Mouse (Mus musculus) monocyte, adult 2 months (primary cell): ENCODE data around the gene Rpl12.
A peak's percentile ranks its signal among the peaks of the same experiment; 100 is the strongest.
"Not testable (repeated sequence)": the region's sequence is repeated elsewhere in the genome, so short reads cannot be mapped to it uniquely, and the experiment has no call there.

ENCODE experiments used
- DNase-seq, 2 experiments: peaks; one replicate each; pipeline ENCODE4 v3.0.0; 2022; ENCODE audit warnings: low spot score in 2 of 2, low read depth in 1 of 2

Rpl12 gene

GRCm38 (mm10) chr2:32981281-32981680 lies 19.9 kb downstream of the Rpl12 start:
- DNase-seq, result no peak

GRCm38 (mm10) chr2:32981725-32982271 lies 20.4 kb downstream of the Rpl12 start, which contains the start of gene Slc2a8:
TSS of gene Slc2a8 (minus strand) at chr2:32982083.
- peak; percentile 66 to 76 for DNase-seq

DNA sequence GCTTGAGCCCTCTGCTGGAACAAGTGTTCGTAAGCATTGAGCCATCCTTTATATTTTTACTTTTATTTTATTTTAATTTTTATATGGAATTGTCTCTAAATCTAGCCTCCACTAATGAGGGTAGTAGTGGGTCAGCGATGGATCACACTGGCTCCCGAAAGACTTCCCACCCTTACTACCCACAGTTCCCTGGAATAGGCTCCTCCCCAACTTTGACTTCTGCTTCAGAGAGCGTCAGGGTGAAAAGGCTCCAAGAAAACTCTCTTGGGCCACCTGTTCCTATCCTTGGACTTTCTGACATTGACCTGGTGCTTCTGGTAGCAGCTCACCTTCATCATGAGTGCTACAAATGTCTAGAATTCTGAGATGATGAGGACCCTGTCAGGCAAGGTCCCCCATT lies 21.3 kb downstream of the Rpl12 start:
- DNase-seq, result no peak

DNA sequence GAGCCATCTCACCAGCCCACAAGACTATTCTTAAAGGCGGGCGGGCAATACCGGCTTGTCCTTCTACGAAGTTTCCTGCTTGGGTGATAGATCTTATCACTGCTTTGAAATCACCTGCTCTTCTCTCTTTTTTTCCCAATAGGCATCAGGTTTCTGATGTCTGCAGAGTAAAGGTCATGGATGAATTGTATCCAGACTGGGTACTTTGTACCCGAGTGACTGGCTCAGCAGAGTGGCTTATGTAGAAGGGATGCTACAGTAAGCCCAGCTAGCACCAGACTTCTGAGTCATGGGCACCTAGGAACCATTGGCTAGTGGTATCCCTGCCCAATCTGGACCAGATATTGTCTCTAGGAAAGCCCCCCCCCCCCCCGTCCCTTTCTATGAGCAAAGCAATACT lies 22.3 kb downstream of the Rpl12 start:
- DNase-seq, result no peak

GRCm38 (mm10) chr2:32985844-32986243 lies 24.5 kb downstream of the Rpl12 start:
- DNase-seq, result no peak

DNA sequence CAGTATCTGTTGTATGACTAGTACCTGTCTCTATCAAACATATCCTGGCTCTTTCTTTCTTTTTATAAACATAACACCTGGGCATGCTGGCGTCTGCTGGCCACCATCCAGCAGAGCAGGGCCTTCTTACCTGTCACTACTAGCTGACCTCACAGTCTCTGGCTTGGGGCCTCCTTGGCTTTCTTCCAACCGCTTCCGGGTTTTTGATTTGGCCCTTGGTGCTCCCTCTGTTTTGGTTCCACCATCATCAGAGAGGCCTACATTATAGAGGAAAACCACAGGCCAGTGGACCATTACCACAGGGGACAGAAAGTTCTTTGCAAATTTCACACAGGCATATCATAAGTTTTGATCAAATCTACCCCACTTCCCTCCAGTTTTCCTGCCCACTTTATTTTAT lies 28.0 kb downstream of the Rpl12 start:
- no peak for DNase-seq

GRCm38 (mm10) chr2:32990167-32990832 lies 28.9 kb downstream of the Rpl12 start:
- no peak for DNase-seq

- no peak for DNase-seq
These were observed 30.8 kb downstream of the Rpl12 start for GRCm38 (mm10) chr2:32992130-32992529.

GRCm38 (mm10) chr2:32997081-32997480 lies 35.7 kb downstream of the Rpl12 start:
- no peak for DNase-seq

DNA sequence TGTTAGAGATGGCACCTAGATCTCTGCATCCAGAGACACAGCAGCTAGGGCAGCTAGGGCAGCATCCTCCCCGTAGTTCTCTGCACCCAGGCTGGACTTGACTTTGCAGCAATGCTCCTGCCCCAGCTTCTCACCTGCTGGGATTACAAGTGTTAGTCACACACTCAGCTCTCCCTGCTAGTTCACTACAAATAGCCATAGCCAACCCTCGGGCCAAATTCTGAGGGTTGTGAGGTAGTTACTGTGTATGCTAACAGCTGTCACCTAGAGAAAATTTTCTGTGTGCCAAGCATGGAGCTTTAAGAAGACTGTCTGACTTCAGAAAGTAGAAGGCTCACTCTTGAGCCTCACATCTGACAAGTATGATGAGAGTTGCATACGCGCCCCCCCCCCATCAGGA lies 36.4 kb downstream of the Rpl12 start:
- no peak for DNase-seq

- no peak for DNase-seq
These were observed 38.4 kb downstream of the Rpl12 start for GRCm38 (mm10) chr2:32999752-33000151.

DNA sequence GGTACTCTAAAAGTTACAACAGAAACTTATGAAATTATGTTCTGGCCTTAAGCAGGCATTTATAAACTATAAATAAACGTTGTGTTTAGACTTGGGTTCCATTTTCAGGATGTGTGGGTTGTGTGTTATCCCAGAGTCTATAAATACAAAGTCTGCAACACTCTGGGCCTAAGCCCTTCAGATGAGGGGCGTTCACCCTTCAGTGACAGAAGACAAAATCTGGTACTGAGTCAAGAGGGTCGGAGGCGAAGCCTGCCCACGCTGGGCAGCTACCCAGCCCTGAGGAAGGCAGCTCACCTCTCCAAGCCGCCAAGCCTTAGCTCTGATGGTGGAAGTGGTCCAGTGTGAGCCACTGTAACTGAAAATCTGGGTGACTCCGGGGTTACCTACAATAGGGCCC lies 40.8 kb downstream of the Rpl12 start:
- DNase-seq, result no peak

DNA sequence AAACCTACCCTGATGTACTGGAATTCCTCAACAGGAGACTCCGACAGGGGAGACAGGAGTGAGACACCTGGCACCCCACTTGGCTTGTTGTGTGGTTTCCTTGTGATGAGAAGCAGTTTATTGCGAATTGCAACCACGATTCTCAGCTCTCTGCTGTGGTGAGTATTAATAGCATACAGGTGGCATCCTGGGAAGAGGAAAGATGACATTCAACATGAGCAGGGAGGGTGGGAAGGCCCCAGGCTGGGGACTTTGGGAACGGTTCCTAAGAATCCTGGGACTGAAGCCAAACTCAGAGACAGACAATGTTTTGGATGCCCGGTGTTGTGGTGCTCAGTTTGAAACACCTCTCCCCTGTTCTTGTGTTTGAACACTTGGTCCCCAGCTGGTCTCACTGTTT lies 43.7 kb downstream of the Rpl12 start:
- DNase-seq, result no peak

DNA sequence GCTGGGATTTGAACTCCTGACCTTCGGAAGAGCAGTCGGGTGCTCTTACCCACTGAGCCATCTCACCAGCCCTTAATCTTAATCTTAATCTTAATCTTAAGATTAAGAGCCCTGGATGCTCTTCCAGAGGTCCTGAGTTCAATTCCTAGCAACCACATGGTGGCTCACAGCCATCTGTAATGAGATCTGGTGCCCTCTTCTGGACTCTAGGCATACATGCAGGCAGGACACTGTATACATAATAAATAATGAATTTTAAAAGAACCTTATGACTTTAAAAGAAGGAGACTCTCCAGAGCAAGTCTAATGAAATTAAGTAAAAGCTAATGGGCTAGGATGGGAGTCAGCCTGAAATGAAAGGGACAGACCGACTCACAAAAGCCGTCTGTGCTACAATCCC lies 47.7 kb downstream of the Rpl12 start:
- DNase-seq, result not testable (repeated sequence)

DNA sequence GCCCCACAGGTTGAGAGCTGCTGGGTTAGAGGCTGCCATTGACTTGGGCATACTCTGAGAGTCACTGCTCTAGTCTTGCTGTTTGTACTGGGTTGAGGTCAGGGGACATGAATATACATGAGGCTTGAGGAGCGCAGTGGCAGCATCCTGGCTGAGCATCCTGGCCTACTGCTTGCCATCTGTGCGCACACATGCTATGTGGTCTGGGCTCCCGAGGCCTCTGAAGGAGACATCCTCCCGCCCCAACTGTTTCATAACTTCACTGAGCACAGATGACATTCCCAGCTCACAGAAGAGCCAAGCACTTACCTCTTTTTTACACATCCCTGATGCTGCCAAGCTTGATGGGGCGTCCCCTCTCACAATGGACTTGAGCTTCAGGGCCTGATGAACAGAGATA lies 53.5 kb downstream of the Rpl12 start:
- DNase-seq, result no peak
